Mouse (Mus musculus) mesoderm, embryonic 11.5 days (tissue): ENCODE results near the gene Susd6.

Experiments used
- DNase-seq: peaks from one replicate; pipeline ENCODE4 v3.0.0-alpha.2; 2012; ENCODE audit warnings: low read depth, low spot score

Susd6 gene

DNA sequence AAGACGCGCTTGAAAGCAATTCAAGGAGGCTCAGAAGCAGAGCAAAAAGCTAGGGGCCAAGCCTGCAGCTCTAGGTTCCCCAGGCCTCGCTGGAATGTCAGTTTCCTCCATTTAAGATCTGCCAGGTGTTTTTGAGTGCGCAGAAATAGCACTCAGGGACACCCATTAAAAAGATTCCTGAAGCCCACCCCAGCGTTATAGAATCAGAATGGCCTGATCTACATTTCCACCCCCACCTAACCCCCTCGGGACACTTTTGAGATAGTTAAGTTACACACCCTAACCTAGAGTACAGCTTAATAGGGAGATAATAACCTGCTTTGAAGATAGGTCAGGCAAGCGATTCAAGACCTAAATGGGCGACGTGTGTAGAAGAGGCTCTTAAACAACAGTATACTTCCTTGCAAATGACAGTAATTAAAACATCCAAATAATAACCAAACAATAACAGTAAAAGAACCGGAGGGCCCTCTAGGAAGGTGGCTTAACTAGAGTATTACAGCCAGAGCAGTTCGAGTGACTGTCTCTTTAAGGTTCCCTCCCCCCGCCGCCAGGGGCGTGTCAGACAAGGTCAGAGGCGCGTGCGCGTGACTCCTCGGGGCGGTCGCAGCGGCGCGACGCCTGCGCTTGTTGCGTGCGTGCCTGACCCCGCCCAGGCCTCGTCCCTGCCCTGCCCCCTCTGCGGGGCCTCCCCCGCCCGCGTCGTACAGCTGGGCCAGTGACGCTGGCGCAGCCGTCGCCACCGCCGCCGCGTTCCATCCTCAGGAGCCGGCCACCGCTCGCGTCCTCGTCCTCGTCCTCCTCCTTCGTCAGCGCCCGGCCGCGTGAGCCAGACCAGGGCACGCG lies at the start of gene Susd6:
Susd6 (plus strand) TSS at position 662 of the 846 bp plus-strand sequence.
- peak; percentile 99 for DNase-seq

- no peak for DNase-seq
These were observed 45.7 kb upstream of the Susd6 start for GRCm38 (mm10) chr12:80744614-80745013.

DNA sequence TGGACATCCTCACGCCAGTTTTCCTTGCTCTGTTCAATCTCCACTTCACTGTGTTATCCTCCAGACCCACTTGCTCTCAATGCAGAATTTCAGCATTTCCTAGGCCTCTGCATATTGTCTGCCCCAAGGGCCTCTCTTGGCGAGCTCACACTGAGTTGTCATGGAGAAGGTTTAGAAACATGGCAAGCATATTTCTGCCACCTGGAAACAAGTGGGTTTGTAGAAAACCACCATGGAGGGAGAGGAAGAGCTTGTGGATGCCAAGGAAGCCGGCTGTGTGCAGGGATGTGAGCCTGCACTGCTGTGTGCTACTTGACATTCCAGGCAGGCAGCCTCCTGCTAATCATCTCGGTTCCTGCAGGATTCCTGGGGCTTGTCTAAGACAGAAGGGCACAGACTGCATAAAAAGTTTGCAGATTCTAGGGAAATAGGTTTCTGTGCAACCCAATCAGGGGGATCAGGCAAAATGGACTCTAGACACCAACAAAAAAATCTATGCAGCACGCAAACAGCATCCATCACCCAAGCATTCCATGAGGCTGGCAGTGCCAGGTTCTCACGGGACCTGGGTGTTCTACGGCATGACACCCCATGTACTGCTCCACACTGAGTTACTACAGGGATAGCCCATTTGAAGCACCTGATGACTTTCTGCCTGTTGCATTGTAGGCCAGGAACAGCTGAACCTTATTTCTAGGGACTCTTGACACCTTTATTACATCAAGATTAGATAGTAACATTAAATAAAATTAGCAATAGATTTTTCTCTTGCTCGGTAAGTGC lies 44.1 kb upstream of the Susd6 start:
- no peak for DNase-seq

DNA sequence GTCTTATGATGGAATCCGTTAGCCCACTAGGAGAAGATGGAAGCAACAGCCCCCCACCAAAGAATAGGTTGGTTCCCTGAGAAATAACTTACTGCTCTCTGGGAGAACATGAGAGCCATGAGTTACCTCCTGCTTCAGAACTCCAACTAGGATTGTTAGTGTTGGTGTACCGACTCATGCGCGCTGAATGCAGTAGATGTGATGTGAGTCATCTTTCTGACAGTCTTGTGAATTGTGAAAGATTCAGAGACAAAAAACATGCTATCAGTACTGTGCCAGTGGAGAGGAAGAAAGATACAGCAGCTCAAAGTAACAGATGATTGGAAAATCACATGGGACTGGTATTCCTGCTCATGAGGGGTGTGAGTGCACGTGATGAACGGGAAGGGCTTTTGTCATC lies 38.8 kb upstream of the Susd6 start:
- DNase-seq, result no peak

GRCm38 (mm10) chr12:80757751-80758558 lies 32.4 kb upstream of the Susd6 start:
- peak; percentile 84 for DNase-seq

DNA sequence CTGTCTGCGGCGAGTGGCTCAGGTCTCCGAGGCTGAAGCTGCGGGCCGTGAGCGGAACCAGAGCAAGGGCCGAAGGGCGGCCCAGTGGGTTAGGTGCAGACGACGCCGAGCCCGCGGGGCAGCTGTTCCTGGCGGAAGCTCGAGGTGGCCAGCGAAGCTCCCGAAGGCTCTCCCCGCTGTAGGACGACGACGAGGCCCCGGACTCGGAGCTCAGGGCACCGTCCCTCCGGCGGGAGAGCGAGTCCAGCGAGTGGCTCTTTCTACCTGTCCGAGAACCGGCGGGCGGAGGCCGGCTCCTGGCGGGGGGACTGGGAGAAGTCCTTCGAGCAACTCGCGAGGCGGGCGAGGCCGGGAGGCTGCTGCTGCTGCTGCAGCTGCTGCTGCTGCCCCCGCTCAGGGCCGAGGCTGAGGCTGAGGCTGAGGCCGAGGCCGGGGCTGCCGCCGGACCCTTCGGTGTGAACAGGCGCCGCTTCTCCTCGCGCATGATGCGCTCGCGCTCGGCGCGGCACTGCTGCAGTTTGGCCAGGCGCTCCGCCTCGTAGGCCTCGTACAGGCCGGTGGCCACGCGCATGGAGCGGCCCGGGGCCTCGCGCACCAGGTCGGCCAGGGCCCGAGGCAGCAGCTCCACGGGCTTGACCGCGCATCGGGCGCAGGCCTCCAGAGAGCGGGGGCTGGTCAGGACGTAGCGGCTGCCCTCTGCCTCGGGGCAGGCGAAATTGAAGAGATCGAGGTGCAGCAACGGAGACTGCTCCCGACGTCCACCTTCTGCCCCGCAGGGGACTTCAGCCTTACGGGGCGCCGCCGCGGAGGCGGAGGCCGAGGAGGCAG lies 31.5 kb upstream of the Susd6 start:
- DNase-seq, result peak; percentile 43

DNA sequence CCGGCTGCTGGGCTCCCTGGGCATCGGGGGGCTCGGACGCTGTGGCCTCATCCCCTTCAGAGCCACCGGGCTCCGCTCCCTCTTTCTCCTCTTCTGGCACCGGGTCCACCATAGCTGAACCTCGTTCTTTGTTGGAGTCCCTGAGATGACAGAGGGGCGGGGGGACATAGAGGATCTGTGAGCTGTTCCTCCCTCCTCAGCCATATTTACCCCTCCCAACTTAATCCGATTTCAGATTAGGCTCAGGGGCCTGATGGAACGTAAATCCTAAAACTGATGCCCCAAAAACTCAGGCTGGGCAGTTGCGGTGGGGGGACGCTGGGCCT lies 31.0 kb upstream of the Susd6 start:
- DNase-seq, result no peak

DNA sequence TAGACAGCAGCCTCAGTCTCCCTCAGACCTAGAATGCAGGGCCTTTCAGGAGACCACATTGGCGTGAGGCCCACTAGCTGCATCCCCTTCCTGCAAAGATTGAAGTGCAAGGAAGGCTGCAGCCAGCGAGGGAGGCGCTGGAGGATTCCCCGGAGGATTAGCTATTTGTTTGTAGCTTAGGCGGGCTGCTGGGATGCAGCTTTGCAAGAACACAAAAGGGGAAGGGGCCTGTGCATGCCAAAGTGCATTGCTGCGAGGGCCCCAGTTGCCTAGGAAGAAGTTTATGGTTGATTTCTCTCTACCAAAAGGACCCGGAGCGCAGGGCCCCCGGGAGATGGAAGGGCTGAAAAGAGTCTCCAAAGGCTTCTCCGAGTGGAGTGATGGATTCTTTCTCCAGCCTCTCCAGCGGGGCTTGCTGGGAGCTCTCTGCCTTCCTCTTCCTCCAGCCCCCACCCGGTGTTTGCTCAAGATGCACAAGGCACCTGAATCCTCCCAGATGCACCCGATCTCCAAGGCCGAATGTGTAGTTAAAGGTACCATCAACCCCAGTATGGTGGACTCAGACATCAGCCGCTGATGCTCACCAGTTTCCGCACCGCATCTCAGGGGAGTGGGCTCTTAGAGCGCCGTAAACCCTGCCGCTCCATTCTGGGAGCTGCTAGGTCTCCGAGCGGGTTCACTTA lies 30.5 kb upstream of the Susd6 start:
- DNase-seq, result peak; percentile 55

- peak; percentile 90 for DNase-seq
These were observed 29.9 kb upstream of the Susd6 start, which contains the start of gene Ccdc177 for GRCm38 (mm10) chr12:80760396-80760801. Gene Ccdc177 (minus strand): TSS chr12:80760687.

GRCm38 (mm10) chr12:80762982-80763381 lies 27.3 kb upstream of the Susd6 start:
- no peak for DNase-seq

GRCm38 (mm10) chr12:80764116-80764515 lies 26.2 kb upstream of the Susd6 start:
- DNase-seq, result no peak

DNA sequence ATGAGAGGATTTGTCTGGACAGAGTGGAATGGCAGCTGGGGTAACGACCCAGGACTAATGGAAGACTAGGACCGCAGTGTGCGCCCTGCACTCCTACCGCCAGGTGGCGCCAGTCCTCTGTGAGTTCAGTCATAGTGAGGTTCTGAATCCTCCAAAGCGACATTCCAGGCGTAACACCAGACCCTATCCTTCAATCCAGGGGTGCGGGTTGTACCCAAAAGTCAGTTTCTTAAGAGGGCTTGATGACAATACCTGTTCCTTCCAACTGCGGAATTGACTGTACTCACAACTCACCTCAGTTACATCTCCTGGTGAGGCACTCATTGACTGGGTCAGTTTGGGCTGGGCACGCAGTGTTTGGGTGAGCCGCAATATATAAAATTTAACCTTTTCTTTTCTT lies 20.6 kb upstream of the Susd6 start:
- peak; percentile 93 for DNase-seq

DNA sequence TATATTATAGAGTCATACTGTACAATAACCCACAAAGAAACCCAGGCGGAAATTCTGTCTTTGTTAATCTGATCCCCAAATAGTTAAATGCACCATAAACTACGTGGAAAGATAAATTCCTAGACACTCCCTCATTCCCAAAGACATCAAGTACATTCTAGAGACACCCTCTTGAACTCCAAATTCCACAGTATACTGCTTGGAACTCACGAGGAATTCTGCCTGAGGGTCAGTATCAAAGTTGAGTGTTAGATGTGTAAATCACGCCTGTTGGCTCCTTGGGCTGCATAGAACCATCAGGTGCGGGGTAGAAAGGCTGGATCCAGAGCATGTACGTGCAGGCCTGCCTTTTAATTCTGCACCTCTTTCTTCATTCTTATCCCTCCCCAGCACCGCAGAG lies 15.5 kb upstream of the Susd6 start:
- DNase-seq, result no peak

DNA sequence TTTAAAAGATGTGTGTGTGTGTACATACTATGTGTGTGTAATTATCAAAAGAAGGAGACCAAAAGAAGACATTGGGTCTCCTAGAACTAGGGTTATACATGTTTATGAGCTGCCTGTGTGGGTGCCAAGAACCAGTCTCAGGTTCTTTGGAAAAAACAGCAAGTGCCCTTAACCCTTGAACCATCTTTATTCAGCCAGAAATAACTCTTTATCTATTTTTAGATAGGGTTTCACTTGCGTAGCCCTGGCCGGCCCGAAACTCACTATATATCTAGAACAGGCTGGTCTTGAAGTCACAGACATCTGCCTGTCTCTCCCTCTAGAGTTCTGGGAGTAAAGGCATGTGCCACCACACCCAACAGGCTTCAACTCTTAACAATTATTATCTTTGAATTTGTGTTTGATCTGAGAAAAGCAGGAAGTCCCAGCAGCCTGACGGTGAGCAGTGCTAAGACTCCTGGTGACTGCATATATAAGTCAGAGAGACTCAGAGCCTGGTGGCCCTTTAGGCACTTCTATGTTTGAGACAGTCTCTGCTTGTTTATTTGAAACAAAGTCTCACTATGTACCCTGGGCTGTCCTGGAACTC lies 14.2 kb upstream of the Susd6 start:
- DNase-seq, result no peak

DNA sequence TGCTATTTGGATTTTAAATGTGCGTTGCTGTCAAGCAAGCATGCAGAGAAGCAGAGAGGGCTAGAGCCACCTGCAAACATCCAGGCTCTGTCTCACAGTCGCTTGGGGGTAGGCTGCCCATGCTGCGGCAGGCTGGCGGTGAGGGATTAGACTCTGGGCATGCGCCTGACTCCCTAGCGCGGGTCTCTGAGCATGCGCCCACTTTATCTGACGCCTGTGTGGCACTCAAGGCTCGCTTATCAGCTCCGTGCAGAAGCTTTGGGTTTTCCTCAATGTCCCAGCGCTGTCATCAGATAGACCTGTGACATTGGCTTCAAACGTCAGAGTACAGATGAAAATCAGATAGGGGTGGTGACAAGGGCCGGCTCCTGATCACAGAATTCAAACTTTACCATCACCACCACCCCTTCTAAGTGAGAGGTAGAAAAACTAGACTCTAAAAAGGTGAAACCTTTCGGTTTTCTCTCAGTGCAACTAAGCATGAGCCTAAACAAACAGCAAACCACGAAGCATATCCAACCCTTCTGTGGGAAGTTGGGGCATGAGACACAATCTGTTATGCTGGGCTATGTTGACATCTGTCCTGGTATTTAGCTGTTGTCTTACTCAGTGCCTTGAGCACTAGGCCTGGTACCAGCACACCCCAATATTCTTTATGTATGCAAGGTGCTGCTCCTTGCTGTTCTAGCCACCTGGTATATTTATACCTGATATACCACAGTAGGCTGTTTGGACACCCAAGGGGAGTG lies 11.9 kb upstream of the Susd6 start:
- no peak for DNase-seq

DNA sequence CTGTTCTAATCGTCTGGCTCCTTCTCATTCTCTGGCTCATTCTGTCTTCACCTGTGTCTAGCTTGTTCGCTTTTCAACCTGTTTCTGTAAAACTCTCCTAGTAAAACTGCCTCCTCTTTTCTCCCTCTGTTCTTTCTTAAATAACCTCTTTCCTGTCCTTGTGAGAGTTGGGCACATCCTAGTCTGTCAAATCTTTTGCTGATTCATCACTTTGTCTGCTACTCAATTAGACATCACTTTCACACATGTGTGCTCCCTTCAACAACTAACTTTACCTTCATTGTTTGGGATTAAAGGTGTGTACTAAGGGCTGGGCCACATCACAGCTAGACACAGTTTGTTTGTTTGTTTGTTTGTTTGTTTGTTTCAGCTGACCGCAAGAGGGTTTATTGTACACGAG lies 10.6 kb upstream of the Susd6 start:
- no peak for DNase-seq

- DNase-seq, result no peak
These were observed 8.1 kb upstream of the Susd6 start for GRCm38 (mm10) chr12:80782190-80782589.

- no peak for DNase-seq
These were observed 7.4 kb upstream of the Susd6 start for GRCm38 (mm10) chr12:80782892-80783291.

- DNase-seq, result no peak
These were observed 6.4 kb upstream of the Susd6 start for GRCm38 (mm10) chr12:80783889-80784288.
